Mouse (Mus musculus) intestine, embryonic 14.5 days (tissue): ENCODE measurements around the gene Tmem259. TPM values are rescaled to one million over a fixed set of nuclear protein-coding genes. Genes with fewer than 3 reads are reported as not detected.

Experiments
- ATAC-seq: fragments of 200-750 bp; cut with Nextera tagmentation; replicated peaks from 2 replicates; pipeline ENCODE4 v1.8.0; 2017; ENCODE audit warnings: low read depth, moderate number of reproducible peaks, moderate TSS enrichment, moderate library complexity; ENCODE audit not compliant: low FRiP score, low TSS enrichment
- DNase-seq: peaks from one replicate; pipeline ENCODE4 v3.0.0-alpha.2; 2018; ENCODE audit warnings: low spot score
- H3K27ac ChIP-seq: fragments of 300-500 bp; sonication (generic); 2 replicates; pipeline ENCODE4 v1.5.1; 2014; ENCODE audit warnings: low read depth, mild to moderate bottlenecking, control low read depth
- H3K27me3 ChIP-seq: fragments of 300-500 bp; sonication (generic); replicated peaks from 2 replicates; pipeline ENCODE4 v1.6.1; 2014; ENCODE audit warnings: low read length, control low read depth; ENCODE audit not compliant: control insufficient read depth, insufficient read depth
- H3K36me3 ChIP-seq: fragments of 300-500 bp; sonication (generic); 2 replicates; pipeline ENCODE4 v1.6.1; 2014; ENCODE audit warnings: low read length, control low read depth; ENCODE audit not compliant: control insufficient read depth, insufficient read depth
- H3K4me1 ChIP-seq: fragments of 300-500 bp; sonication (generic); replicated peaks from 2 replicates; pipeline ENCODE4 v1.6.1; 2014; ENCODE audit warnings: low read length, control low read depth, mixed read lengths; ENCODE audit not compliant: control insufficient read depth, insufficient read depth
- H3K4me2 ChIP-seq: fragments of 300-500 bp; sonication (generic); 2 replicates; pipeline ENCODE4 v1.6.1; 2014; ENCODE audit warnings: low read length
- H3K4me3 ChIP-seq: fragments of 300-500 bp; sonication (generic); 2 replicates; pipeline ENCODE4 v1.5.1; 2014; ENCODE audit warnings: low read depth, low read length, control low read depth, mixed read lengths
- H3K9ac ChIP-seq: fragments of 300-500 bp; sonication (generic); 2 replicates; pipeline ENCODE4 v1.6.1; 2014; ENCODE audit warnings: mild to moderate bottlenecking, low read length
- H3K9me3 ChIP-seq: fragments of 300-500 bp; sonication (generic); 2 replicates; pipeline ENCODE4 v1.6.1; 2016; ENCODE audit warnings: low read length, control low read depth; ENCODE audit not compliant: control insufficient read depth
- WGBS: fragments of 180-500 bp; shearing (Covaris S2); extraction: QIAGEN DNeasy Blood & Tissue Kit; methylation state at CpG from one replicate; pipeline ENCODE4 v1.1.7; 2014; 5-methylcytosine and 5-hydroxymethylcytosine counted together
- polyA plus RNA-seq: library from polyadenylated mRNA; unstranded; fragments of >200 nt; fragmentation: Nextera tagmentation; extraction: Ambion mirVana; gene quantifications from 2 replicates; pipeline ENCODE4 v1.2.1, GENCODE M21; 2014

Gene Tmem259
- polyA plus RNA-seq, 1 experiment from 2014 or later, result 17.5 TPM

- Histone ChIP-seq H3K9ac (peak overlapping the region; percentile 34; the same call in 1 of the 2 replicates), H3K36me3 (peaks cover 33% of the 10 kb centered on the region), H3K27ac (no peak overlapping the region), H3K4me3 (peak overlapping the region; percentile 45), H3K9me3 (no peaks in the 10 kb centered on the region), H3K27me3 (peaks cover 22% of the 10 kb centered on the region), H3K4me1 (no peaks in the 10 kb centered on the region; the same call in none of the 2 replicates), H3K4me2 (peak overlapping the region; percentile 56)
- DNase-seq, result peak; percentile 70
- WGBS, result 4% methylated on average over 21 of the region's 21 CpGs
- peak; percentile 13; the same call in 1 of the 2 replicates for ATAC-seq
Measured at GRCm38 (mm10) chr10:79971183-79971497, 13.0 kb downstream of the Tmem259 start.

- 8% methylated on average over 43 of the region's 47 CpGs for WGBS
- ATAC-seq (no peak; the same call in 1 of the 2 replicates), DNase-seq (peak; percentile 67)
- H3K4me3 ChIP-seq, result peak within 1 kb of the TSS; percentile 45
- peak within 1 kb of the TSS; percentile 56 for H3K4me2 ChIP-seq
- H3K9ac ChIP-seq, result peak within 1 kb of the TSS; percentile 34; the same call in 1 of the 2 replicates
- H3K4me1 ChIP-seq, result no peaks in the 10 kb centered on the region; the same call in none of the 2 replicates
- H3K9me3 ChIP-seq, result no peaks in the 10 kb centered on the region
- peaks cover 22% of the 10 kb centered on the region for H3K27me3 ChIP-seq
- no peak within 1 kb of the TSS for H3K27ac ChIP-seq
- H3K36me3 ChIP-seq, result peaks cover 33% of the 10 kb centered on the region
Measured at GRCm38 (mm10) chr10:79970415-79971182, 13.5 kb downstream of the Tmem259 start, which contains the start of gene Grin3b. TSS of gene Grin3b (plus strand) at chr10:79970715.

GRCm38 (mm10) chr10:79969124-79969568 is 15.0 kb downstream of the Tmem259 start:
- H3K4me2 ChIP-seq, result no peak overlapping the region
- WGBS, result 21% methylated on average over 3 of the region's 3 CpGs

GRCm38 (mm10) chr10:79968181-79968580 is 15.9 kb downstream of the Tmem259 start:
- Histone ChIP-seq H3K36me3 (peaks cover 49% of the 10 kb centered on the region), H3K9ac (no peak overlapping the region)

More at GRCm38 (mm10) chr10:79969124-79969568, 15.0 kb downstream of the Tmem259 start:
- Histone ChIP-seq H3K27me3 (peaks cover 22% of the 10 kb centered on the region), H3K4me1 (no peaks in the 10 kb centered on the region; the same call in none of the 2 replicates), H3K4me3 (no peak overlapping the region), H3K9ac (no peak overlapping the region), H3K9me3 (no peaks in the 10 kb centered on the region), H3K27ac (no peak overlapping the region), H3K36me3 (peaks cover 39% of the 10 kb centered on the region)
- DNase-seq (no peak), ATAC-seq (no peak)

GRCm38 (mm10) chr10:79966886-79967400 is 17.2 kb downstream of the Tmem259 start:
- ATAC-seq (no peak), DNase-seq (no peak)
- Histone ChIP-seq H3K4me1 (no peaks in the 10 kb centered on the region; the same call in none of the 2 replicates), H3K4me3 (no peak overlapping the region), H3K4me2 (no peak overlapping the region), H3K36me3 (peaks cover 59% of the 10 kb centered on the region), H3K27ac (no peak overlapping the region), H3K27me3 (peaks cover 19% of the 10 kb centered on the region), H3K9me3 (no peaks in the 10 kb centered on the region), H3K9ac (no peak overlapping the region)
- 88% methylated on average over 5 of the region's 5 CpGs for WGBS

More at GRCm38 (mm10) chr10:79968181-79968580, 15.9 kb downstream of the Tmem259 start:
- no peak overlapping the region for H3K4me2 ChIP-seq
- no peak for ATAC-seq
- H3K27me3 ChIP-seq, result peaks cover 22% of the 10 kb centered on the region
- WGBS, result 71% methylated on average over 1 of the region's 1 CpGs
- no peak overlapping the region for H3K4me3 ChIP-seq
- no peak for DNase-seq
- H3K27ac ChIP-seq, result no peak overlapping the region
- no peaks in the 10 kb centered on the region; the same call in none of the 2 replicates for H3K4me1 ChIP-seq
- no peaks in the 10 kb centered on the region for H3K9me3 ChIP-seq

- 91% methylated on average over 5 of the region's 5 CpGs for WGBS
- Histone ChIP-seq H3K36me3 (peaks cover 59% of the 10 kb centered on the region), H3K9ac (no peak overlapping the region), H3K4me2 (no peak overlapping the region), H3K9me3 (no peaks in the 10 kb centered on the region), H3K4me3 (no peak overlapping the region), H3K27me3 (peaks cover 8% of the 10 kb centered on the region; the same call in 1 of the 2 replicates), H3K27ac (no peak overlapping the region), H3K4me1 (peaks cover 6% of the 10 kb centered on the region)
- ATAC-seq, result no peak
- DNase-seq, result no peak
Measured at GRCm38 (mm10) chr10:79965325-79965724, 18.8 kb downstream of the Tmem259 start.

GRCm38 (mm10) chr10:79964727-79965126 is 19.4 kb downstream of the Tmem259 start:
- H3K9ac ChIP-seq, result no peak overlapping the region
- 93% methylated on average over 7 of the region's 7 CpGs for WGBS
- H3K9me3 ChIP-seq, result no peaks in the 10 kb centered on the region
- H3K4me1 ChIP-seq, result peaks cover 6% of the 10 kb centered on the region
- H3K36me3 ChIP-seq, result peaks cover 59% of the 10 kb centered on the region
- no peak overlapping the region for H3K4me3 ChIP-seq
- H3K4me2 ChIP-seq, result no peak overlapping the region
- DNase-seq (no peak), ATAC-seq (no peak)
- H3K27me3 ChIP-seq, result 0 out of 2 replicates have a peak, but pooled peaks cover 3% of the 10 kb centered on the region
- no peak overlapping the region for H3K27ac ChIP-seq

GRCm38 (mm10) chr10:79960671-79961294 is 23.3 kb downstream of the Tmem259 start:
- peak overlapping the region; percentile 53 for H3K4me2 ChIP-seq
- ATAC-seq, result no peak
- DNase-seq, result no peak
- 11% methylated on average over 10 of the region's 10 CpGs for WGBS
- no peaks in the 10 kb centered on the region for H3K9me3 ChIP-seq
- no peaks in the 10 kb centered on the region for H3K27me3 ChIP-seq
- H3K36me3 ChIP-seq, result peaks cover 36% of the 10 kb centered on the region
- H3K4me3 ChIP-seq, result peak overlapping the region; percentile 99
- peaks cover 6% of the 10 kb centered on the region for H3K4me1 ChIP-seq
- peak overlapping the region; percentile 78 for H3K9ac ChIP-seq
- no peak overlapping the region for H3K27ac ChIP-seq
